Mouse (Mus musculus): ENCODE results near the gene Gm8356.
"Not testable (repeated sequence)": the region's sequence is repeated elsewhere in the genome, so short reads cannot be mapped to it uniquely, and the experiment has no call there.

The Gm8356 gene

DNA sequence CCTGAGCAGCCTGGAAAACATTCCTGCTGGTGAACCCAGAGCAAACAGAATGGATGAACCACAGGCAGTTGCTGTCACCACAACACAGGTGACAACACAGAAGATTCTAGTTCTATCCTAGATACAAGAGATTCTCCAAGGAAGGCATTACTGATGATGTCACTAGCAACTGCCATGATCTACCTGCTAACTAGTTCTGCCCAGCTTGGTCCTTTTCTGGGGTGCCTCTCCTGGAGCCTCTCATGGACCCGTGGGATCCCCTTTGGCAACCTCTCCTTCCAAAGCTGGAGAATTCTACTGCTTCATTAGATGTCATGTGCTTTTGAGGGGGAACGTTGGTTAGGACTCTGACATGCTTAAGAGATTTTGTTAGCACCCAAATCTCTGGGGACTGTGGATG, at the start of gene Gm8356:
Gm8356 (minus strand) TSS at position 101 of the 400 bp plus-strand sequence.
- DNase-seq: not testable (repeated sequence)

- not testable (repeated sequence) for DNase-seq
These were observed 50.8 kb downstream of the Gm8356 start for GRCm38 (mm10) chr14:6486331-6486730.

GRCm38 (mm10) chr14:6485541-6485940, 51.5 kb downstream of the Gm8356 start:
- not testable (repeated sequence) for DNase-seq

- DNase-seq: peak; percentile 7 to 58
These were observed 55.0 kb downstream of the Gm8356 start for GRCm38 (mm10) chr14:6482126-6482525.
